Mouse (Mus musculus): ENCODE results near the gene Tsx. TPM values are rescaled to one million over a fixed set of nuclear protein-coding genes. Genes with fewer than 3 reads are reported as not detected.
"Not testable (repeated sequence)": the region's sequence is repeated elsewhere in the genome, so short reads cannot be mapped to it uniquely, and the experiment has no call there.

The Tsx gene
- polyA plus RNA-seq, 1 experiment from 2014 or later: 0.65 TPM

DNA sequence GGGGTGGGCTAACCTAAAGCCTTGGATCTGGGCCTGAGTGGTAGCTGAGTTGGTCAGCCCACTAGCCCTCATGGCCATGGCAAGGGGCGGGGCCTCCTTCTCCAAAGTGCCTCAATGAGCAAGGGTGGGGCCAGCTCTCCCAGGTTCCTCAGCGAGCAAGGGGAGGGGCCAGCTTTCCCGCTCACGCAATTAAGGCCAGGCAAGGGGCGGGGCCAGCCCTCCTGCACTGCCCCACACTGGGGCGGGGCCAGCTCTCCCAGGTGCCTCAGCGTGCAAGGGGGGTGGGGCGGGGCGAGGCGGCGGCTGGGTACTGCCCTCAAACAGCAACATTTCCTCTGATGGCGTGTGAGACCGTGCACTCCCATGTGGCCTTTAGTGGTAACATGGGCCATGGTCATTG lies 9.2 kb upstream of the Tsx start:
- Histone ChIP-seq H3K4me1 (ENCODE audit: control insufficient read depth, insufficient read depth, low read length) (no peaks in the 10 kb centered on the region), H3K9ac (ENCODE audit: low read depth, low read length) (no peak overlapping the region), H3K9me3 (ENCODE audit: control insufficient read depth, low read length) (no peaks in the 10 kb centered on the region), H3K4me2 (ENCODE audit: low read depth, low read length) (no peak overlapping the region), H3K27ac (replicated peaks; ENCODE audit: low read depth, low read length) (no peak overlapping the region), H3K27me3 (replicated peaks; ENCODE audit: control insufficient read depth, insufficient read depth, low read length) (peaks cover 6% of the 10 kb centered on the region; the same call in 1 of the 2 replicates), H3K4me3 (ENCODE audit: low read depth, low read length) (no peak overlapping the region), H3K36me3 (ENCODE audit: control insufficient read depth, insufficient read depth, low read length) (no peaks in the 10 kb centered on the region)
- ATAC-seq (ENCODE audit: low read depth) (no peak), DNase-seq (ENCODE audit: low spot score) (no peak)
- 71% methylated on average over 3 of the region's 13 CpGs for WGBS

DNA sequence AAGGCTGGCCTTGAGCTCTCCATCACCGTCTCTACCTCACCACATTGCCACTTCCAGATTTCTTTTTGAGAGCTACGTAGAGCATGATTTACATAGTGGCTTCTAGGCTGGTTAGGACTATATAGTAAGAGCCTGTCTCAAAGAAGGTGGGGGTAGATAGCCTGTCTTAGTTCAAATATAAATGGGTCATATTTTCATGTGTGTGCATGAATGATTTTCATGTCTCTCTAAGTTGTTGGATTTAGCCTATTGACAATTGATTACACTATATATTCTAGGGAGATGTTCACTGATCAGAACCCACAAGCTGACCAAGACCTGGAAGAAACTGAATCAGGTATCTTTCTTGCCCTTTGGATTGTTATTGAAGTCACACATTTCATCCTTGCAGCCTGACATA lies 7.4 kb downstream of the Tsx start, which contains the start of gene Gm26992:
Gene Gm26992, plus strand, starts transcription at position 301 of the 400 bp plus-strand sequence.
- H3K9ac ChIP-seq (ENCODE audit: low read depth, low read length): no peak within 1 kb of the TSS
- H3K27ac ChIP-seq (replicated peaks; ENCODE audit: low read depth, low read length): no peak within 1 kb of the TSS
- peaks cover 25% of the 10 kb centered on the region for H3K27me3 ChIP-seq (replicated peaks; ENCODE audit: control insufficient read depth, insufficient read depth, low read length)
- no peak within 1 kb of the TSS for H3K4me3 ChIP-seq (ENCODE audit: low read depth, low read length)
- H3K36me3 ChIP-seq (ENCODE audit: control insufficient read depth, insufficient read depth, low read length): no peaks in the 10 kb centered on the region
- H3K9me3 ChIP-seq (ENCODE audit: control insufficient read depth, low read length): no peaks in the 10 kb centered on the region
- ATAC-seq (ENCODE audit: low read depth): no peak
- H3K4me2 ChIP-seq (ENCODE audit: low read depth, low read length): no peak within 1 kb of the TSS
- DNase-seq (ENCODE audit: low spot score): no peak
- no peaks in the 10 kb centered on the region for H3K4me1 ChIP-seq (ENCODE audit: control insufficient read depth, insufficient read depth, low read length)
- 84% methylated on average over 2 of the region's 2 CpGs for WGBS

DNA sequence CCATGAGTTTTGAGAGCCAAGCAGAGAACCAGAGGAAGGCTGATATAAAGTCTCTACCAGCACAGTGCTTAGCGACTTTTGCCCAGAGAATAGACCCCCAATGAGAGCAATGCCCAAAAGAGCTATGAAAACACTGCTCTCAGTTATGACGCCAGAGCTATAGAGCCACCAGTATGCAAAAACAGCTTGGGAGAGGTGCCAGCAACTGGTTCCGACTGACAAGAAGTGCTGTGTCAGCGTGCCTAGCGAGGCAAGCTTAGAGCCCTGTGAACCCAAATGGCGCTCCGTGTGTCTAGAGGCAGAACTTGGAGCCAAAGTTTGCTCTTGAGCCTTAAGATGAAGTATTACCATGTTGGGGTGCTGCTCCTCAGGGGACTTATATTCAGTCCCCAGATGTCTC lies 13.4 kb downstream of the Tsx start:
- ATAC-seq (ENCODE audit: low read depth): no peak
- Histone ChIP-seq H3K4me3 (ENCODE audit: low read depth, low read length) (no peak overlapping the region), H3K4me1 (ENCODE audit: control insufficient read depth, insufficient read depth, low read length) (no peaks in the 10 kb centered on the region), H3K4me2 (ENCODE audit: low read depth, low read length) (no peak overlapping the region), H3K27ac (replicated peaks; ENCODE audit: low read depth, low read length) (no peak overlapping the region), H3K9ac (ENCODE audit: low read depth, low read length) (no peak overlapping the region), H3K36me3 (ENCODE audit: control insufficient read depth, insufficient read depth, low read length) (no peaks in the 10 kb centered on the region), H3K27me3 (replicated peaks; ENCODE audit: control insufficient read depth, insufficient read depth, low read length) (peaks cover 13% of the 10 kb centered on the region), H3K9me3 (ENCODE audit: control insufficient read depth, low read length) (no peaks in the 10 kb centered on the region)
- WGBS: 80% methylated on average over 7 of the region's 7 CpGs
- no peak for DNase-seq (ENCODE audit: low spot score)

DNA sequence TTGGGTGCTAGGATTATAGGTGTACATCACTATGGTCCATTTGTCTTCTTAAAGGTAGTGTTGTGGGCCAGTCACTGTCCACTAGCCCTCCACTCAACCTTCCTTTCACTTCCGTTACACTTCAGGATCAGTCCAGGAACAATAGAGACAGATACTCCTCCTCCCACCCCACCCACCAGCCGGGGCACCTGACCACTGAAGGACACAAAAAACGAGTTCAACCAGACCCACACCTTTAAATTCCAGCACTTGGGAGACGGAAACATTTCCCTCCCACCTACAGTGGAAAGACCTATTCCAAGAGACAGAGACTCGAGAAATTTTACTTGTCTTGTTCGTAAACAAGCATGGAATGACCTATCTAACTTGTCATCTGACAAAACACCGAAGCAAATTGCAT lies 18.0 kb downstream of the Tsx start:
- peaks cover 9% of the 10 kb centered on the region for H3K27me3 ChIP-seq (replicated peaks; ENCODE audit: control insufficient read depth, insufficient read depth, low read length)
- ATAC-seq (ENCODE audit: low read depth) (no peak), DNase-seq (ENCODE audit: low spot score) (no peak)
- no peaks in the 10 kb centered on the region for H3K36me3 ChIP-seq (ENCODE audit: control insufficient read depth, insufficient read depth, low read length)
- H3K4me1 ChIP-seq (ENCODE audit: control insufficient read depth, insufficient read depth, low read length): no peaks in the 10 kb centered on the region
- H3K27ac ChIP-seq (replicated peaks; ENCODE audit: low read depth, low read length): no peak overlapping the region
- H3K9ac ChIP-seq (ENCODE audit: low read depth, low read length): no peak overlapping the region
- H3K4me2 ChIP-seq (ENCODE audit: low read depth, low read length): no peak overlapping the region
- no peaks in the 10 kb centered on the region for H3K9me3 ChIP-seq (ENCODE audit: control insufficient read depth, low read length)
- H3K4me3 ChIP-seq (ENCODE audit: low read depth, low read length): no peak overlapping the region
- WGBS: 71% methylated on average over 7 of the region's 7 CpGs

DNA sequence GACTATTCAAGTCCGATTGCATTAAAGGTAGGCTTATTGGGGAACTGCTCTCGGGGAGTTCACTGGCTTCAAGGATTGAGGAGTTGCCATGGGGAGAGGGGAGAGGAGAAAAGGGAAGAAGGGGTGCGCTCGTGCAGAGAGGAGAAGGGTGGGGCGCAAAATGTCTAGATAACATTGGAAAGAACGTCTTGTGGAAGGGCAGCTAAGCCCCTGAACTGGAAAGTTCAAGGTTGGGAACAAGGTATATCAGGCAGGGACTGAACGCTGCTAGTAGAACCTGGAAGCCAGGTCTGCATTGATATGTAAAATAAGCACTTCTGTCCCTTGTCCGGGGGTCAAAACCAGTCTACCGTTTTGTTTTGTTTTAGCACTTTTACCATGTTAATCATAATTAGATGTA lies 23.8 kb downstream of the Tsx start:
- H3K27me3 ChIP-seq (replicated peaks; ENCODE audit: control insufficient read depth, insufficient read depth, low read length): peaks cover 25% of the 10 kb centered on the region
- no peak overlapping the region for H3K9ac ChIP-seq (ENCODE audit: low read depth, low read length)
- H3K27ac ChIP-seq (replicated peaks; ENCODE audit: low read depth, low read length): no peak overlapping the region
- ATAC-seq (ENCODE audit: low read depth) (no peak), DNase-seq (ENCODE audit: low spot score) (no peak)
- 18% methylated on average over 9 of the region's 9 CpGs for WGBS
- H3K4me2 ChIP-seq (ENCODE audit: low read depth, low read length): no peak overlapping the region
- no peaks in the 10 kb centered on the region for H3K4me1 ChIP-seq (ENCODE audit: control insufficient read depth, insufficient read depth, low read length)
- H3K36me3 ChIP-seq (ENCODE audit: control insufficient read depth, insufficient read depth, low read length): no peaks in the 10 kb centered on the region
- H3K9me3 ChIP-seq (ENCODE audit: control insufficient read depth, low read length): no peaks in the 10 kb centered on the region
- no peak overlapping the region for H3K4me3 ChIP-seq (ENCODE audit: low read depth, low read length)

DNA sequence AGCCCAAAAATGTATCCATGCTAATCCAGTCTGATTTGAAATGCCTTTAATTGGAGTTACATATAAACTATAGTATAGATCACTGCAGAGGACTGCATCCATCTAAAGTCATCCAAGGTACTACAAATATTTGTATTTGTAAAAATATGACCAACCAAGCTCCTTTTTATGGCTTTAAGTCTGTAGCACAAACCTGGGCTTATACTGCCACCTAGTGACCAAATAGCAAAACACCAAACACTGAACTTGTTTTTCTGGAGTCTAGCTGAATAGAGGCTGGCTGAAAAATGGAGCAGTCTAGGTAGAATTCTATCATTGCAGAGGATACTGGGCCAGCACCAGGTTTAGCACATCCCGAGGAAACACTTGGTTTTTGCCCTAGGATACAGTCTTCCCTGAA lies 26.5 kb downstream of the Tsx start:
- Histone ChIP-seq H3K36me3 (ENCODE audit: control insufficient read depth, insufficient read depth, low read length) (no peaks in the 10 kb centered on the region), H3K4me3 (ENCODE audit: low read depth, low read length) (no peak overlapping the region), H3K4me2 (ENCODE audit: low read depth, low read length) (no peak overlapping the region), H3K27me3 (replicated peaks; ENCODE audit: control insufficient read depth, insufficient read depth, low read length) (peaks cover 27% of the 10 kb centered on the region), H3K9me3 (ENCODE audit: control insufficient read depth, low read length) (no peaks in the 10 kb centered on the region), H3K4me1 (ENCODE audit: control insufficient read depth, insufficient read depth, low read length) (no peaks in the 10 kb centered on the region), H3K9ac (ENCODE audit: low read depth, low read length) (no peak overlapping the region), H3K27ac (replicated peaks; ENCODE audit: low read depth, low read length) (no peak overlapping the region)
- no peak for ATAC-seq (ENCODE audit: low read depth)
- DNase-seq (ENCODE audit: low spot score): peak; percentile 74
- whole genome bisulfite sequencing: 0% methylated on average over 1 of the region's 1 CpGs

DNA sequence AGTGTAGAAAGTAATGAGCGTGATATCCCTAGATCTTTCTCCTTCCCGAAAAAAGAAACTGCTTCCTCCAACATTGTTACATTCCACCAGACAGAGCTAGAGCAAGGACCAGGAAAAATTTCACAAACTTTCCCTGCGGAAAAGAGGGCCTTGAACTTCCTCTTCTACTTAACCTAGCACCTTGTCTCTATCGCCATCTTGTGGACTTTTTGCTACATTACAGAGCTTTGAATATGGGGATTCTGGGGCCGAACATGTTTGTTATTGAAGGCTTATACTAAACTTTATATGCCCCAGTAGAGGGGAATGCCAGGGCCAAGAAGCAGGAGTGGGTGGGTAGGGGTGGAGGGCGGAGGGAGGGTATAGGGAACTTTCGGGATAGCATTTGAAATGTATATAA lies 29.5 kb downstream of the Tsx start:
- peaks cover 35% of the 10 kb centered on the region for H3K27me3 ChIP-seq (replicated peaks; ENCODE audit: control insufficient read depth, insufficient read depth, low read length)
- H3K9ac ChIP-seq (ENCODE audit: low read depth, low read length): no peak overlapping the region
- WGBS: 37% methylated on average over 7 of the region's 7 CpGs
- no peak overlapping the region for H3K4me2 ChIP-seq (ENCODE audit: low read depth, low read length)
- H3K9me3 ChIP-seq (ENCODE audit: control insufficient read depth, low read length): no peaks in the 10 kb centered on the region
- ATAC-seq (ENCODE audit: low read depth) (no peak), DNase-seq (ENCODE audit: low spot score) (peak; percentile 35)
- H3K4me3 ChIP-seq (ENCODE audit: low read depth, low read length): no peak overlapping the region
- no peaks in the 10 kb centered on the region for H3K4me1 ChIP-seq (ENCODE audit: control insufficient read depth, insufficient read depth, low read length)
- no peak overlapping the region for H3K27ac ChIP-seq (replicated peaks; ENCODE audit: low read depth, low read length)
- no peaks in the 10 kb centered on the region for H3K36me3 ChIP-seq (ENCODE audit: control insufficient read depth, insufficient read depth, low read length)

DNA sequence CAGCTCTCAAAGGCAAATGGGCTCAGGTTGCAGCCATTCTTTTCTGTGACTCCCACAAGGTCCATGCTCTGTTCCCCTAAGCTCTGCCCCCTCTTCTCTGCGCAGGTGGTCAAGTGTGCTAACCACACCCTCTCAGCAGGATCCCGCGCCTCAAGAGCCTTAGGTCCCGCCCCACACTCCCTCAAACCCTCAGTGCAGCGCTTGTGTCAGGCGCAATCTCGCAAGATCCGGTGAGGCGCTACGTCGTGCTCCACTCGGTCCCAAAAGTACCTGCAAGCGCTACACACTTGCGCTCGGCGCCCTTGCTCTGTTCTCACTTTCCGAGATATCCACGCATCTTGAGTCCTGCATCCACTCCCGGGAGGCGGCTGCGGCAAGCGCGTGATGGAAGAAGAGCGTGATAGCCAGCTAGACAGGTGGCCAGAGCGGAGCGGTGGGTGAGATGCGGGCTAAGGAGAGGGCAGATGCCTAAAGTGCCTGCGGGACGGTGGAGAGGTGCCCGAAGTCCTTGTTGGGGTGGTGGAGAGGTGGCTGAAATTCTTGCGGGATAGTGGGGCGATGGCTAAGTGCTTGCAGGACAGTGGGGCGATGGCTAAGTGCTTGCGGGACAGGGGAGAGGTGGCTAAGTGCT lies 33.4 kb downstream of the Tsx start:
- Histone ChIP-seq H3K4me2 (ENCODE audit: low read depth, low read length) (peak overlapping the region; percentile 60), H3K9me3 (ENCODE audit: control insufficient read depth, low read length) (0 out of 2 replicates have a peak, but pooled peaks cover 4% of the 10 kb centered on the region), H3K36me3 (ENCODE audit: control insufficient read depth, insufficient read depth, low read length) (no peaks in the 10 kb centered on the region), H3K27me3 (replicated peaks; ENCODE audit: control insufficient read depth, insufficient read depth, low read length) (peaks cover 29% of the 10 kb centered on the region), H3K4me1 (ENCODE audit: control insufficient read depth, insufficient read depth, low read length) (no peaks in the 10 kb centered on the region), H3K4me3 (ENCODE audit: low read depth, low read length) (peak overlapping the region; percentile 33), H3K9ac (ENCODE audit: low read depth, low read length) (peak overlapping the region; percentile 34; the same call in 1 of the 2 replicates), H3K27ac (replicated peaks; ENCODE audit: low read depth, low read length) (no peak overlapping the region)
- DNase-seq (ENCODE audit: low spot score) (peak; percentile 39), ATAC-seq (ENCODE audit: low read depth) (peak; percentile 79)
- 15% methylated on average over 34 of the region's 34 CpGs for WGBS

DNA sequence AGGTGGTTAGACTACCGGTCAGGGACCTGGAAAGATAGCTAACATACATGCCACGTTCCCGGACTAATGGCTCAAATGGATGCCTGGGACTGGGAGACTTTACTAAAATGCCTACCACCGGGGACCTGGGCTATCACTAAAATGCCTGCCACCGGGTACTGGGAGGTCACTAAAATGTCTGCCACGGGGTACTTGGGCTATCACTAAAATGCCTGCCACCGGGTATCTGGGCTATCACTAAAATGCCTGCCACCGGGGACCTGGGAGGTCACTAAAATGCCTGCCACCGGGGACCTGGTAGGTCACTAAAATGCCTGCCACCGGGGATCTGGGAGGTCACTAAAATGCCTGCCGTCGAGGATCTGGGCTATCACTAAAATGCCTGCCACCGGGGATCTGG lies 34.2 kb downstream of the Tsx start:
- H3K9me3 ChIP-seq (ENCODE audit: control insufficient read depth, low read length); DNase-seq (ENCODE audit: low spot score); H3K36me3 ChIP-seq (ENCODE audit: control insufficient read depth, insufficient read depth, low read length); H3K9ac ChIP-seq (ENCODE audit: low read depth, low read length); ATAC-seq (ENCODE audit: low read depth); H3K27ac ChIP-seq (replicated peaks; ENCODE audit: low read depth, low read length); H3K4me1 ChIP-seq (ENCODE audit: control insufficient read depth, insufficient read depth, low read length): not testable (repeated sequence)
- WGBS: 53% methylated on average over 8 of the region's 13 CpGs
- peaks cover 29% of the 10 kb centered on the region for H3K27me3 ChIP-seq (replicated peaks; ENCODE audit: control insufficient read depth, insufficient read depth, low read length)
- H3K4me2 ChIP-seq (ENCODE audit: low read depth, low read length): peak overlapping the region; percentile 60
- H3K4me3 ChIP-seq (ENCODE audit: low read depth, low read length): peak overlapping the region; percentile 33; the same call in 1 of the 2 replicates

Measured in embryonic facial prominence, embryonic 14.5 days (tissue).